8 mouse cellular contexts compared by ENCODE assay signal in the genomic region with DNA sequence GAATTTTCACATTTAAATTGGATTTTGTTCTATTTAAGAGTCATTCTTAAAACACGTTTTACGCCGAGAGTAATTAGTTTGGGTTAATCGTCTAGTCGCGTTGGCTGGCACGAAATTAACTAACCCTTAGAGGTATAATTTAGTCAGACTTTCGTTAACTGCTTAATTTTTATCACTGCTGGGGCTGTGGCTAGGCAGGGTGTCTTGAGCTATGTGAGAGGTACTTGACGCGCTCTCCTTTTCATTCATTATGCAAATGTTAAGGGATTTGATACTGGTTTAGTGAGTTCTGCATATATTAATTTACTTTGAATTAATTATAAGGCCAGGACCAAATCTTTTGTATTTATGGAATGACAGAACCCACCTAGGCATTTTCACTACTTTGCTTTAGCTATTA. TPM values are rescaled to one million over a fixed set of nuclear protein-coding genes. Genes with fewer than 3 reads are reported as not detected.
A peak's percentile ranks its signal among the peaks of the same experiment; 100 is the strongest.
DNase-seq lines count a peak whose midpoint lies in the region; ATAC-seq lines count a peak whose summit lies in the region.

No protein-coding gene starts in this region.

- no peaks in the 10 kb centered on the region for H3K27me3 ChIP-seq in liver, embryonic 11.5 days (replicated peaks; ENCODE audit: control insufficient read depth, insufficient read depth, low read length)

- peak overlapping the region; percentile 59 for H3K9ac ChIP-seq in liver, embryonic 11.5 days (ENCODE audit: low read depth, low read length)

- peak overlapping the region; percentile 91 for H3K4me3 ChIP-seq in liver, embryonic 11.5 days (ENCODE audit: low read depth, low read length)

- H3K27ac ChIP-seq in liver, embryonic 11.5 days (ENCODE audit: low read depth, low read length): no peak overlapping the region; the same call in 1 of the 2 replicates

- H3K36me3 ChIP-seq in liver, embryonic 11.5 days (ENCODE audit: control insufficient read depth, insufficient read depth, low read length): peaks cover 11% of the 10 kb centered on the region; the same call in 1 of the 2 replicates

- H3K9me3 ChIP-seq in liver, embryonic 11.5 days (ENCODE audit: control insufficient read depth, low read length): no peaks in the 10 kb centered on the region

- DNase-seq in adrenal gland, postnatal 10 days: peak; percentile 15
- no peak for DNase-seq in adrenal gland, postnatal 25 days
- peak; percentile 16 for DNase-seq in thymus, postnatal 4 days
- DNase-seq in thymus, postnatal 10 days (ENCODE audit: low spot score in 2 of 2): no peak
- no peak for DNase-seq in liver, embryonic 11.5 days (ENCODE audit: low spot score)
- no peak for DNase-seq in yolk sac, embryonic 10.5 days (ENCODE audit: low spot score)
- DNase-seq in right cerebral cortex, adult 2 months (ENCODE audit: low spot score in 2 of 2): no peak
- no peak for DNase-seq in adrenal gland, postnatal 36 days

- ATAC-seq in liver, embryonic 11.5 days (replicated peaks; ENCODE audit: low FRiP score): peak; percentile 46; the same call in 1 of the 2 replicates

- 3% methylated on average over 10 of the region's 10 CpGs for WGBS in liver, embryonic 11.5 days

- H3K4me1 ChIP-seq in liver, embryonic 11.5 days (replicated peaks; ENCODE audit: control insufficient read depth, insufficient read depth, low read length): no peaks in the 10 kb centered on the region

- H3K4me2 ChIP-seq in liver, embryonic 11.5 days: peak overlapping the region; percentile 69

RNA-seq across cellular contexts. Expression of gene Ghitm, which starts 0.6 kb away (rescaled TPM):
- 100 to 1,000 TPM; 681 to 719 TPM for total RNA-seq in adrenal gland, postnatal 10 days (2021)
- 678 and 710 TPM in 2 replicates for total RNA-seq in adrenal gland, postnatal 25 days (2021)
- 260 and 286 TPM in 2 replicates for polyA plus RNA-seq in liver, embryonic 11.5 days (2014; fragmentation: Nextera tagmentation; extraction: Ambion mirVana)
- 100 to 1,000 TPM; 675 to 807 TPM for total RNA-seq in adrenal gland, postnatal 36 days (2021)

RNA-seq across cellular contexts. Expression of gene 2610528A11Rik, which starts 21.8 kb away (rescaled TPM):
- total RNA-seq in adrenal gland, postnatal 10 days (2021): 1 to 10 TPM; 1.3 to 1.9 TPM
- 0.73 and 1.3 TPM in 2 replicates for total RNA-seq in adrenal gland, postnatal 25 days (2021)
- polyA plus RNA-seq in liver, embryonic 11.5 days (2014; fragmentation: Nextera tagmentation; extraction: Ambion mirVana): 0.25 and 0.45 TPM in 2 replicates
- total RNA-seq in adrenal gland, postnatal 36 days (2021): 1 to 10 TPM in 1 of 2 experiments, under 1 TPM in 1; 0.86 to 1.3 TPM

RNA-seq across cellular contexts. Expression of gene Cdhr1, which starts 37.5 kb away (rescaled TPM):
- under 1 TPM; 0.15 to 0.30 TPM for total RNA-seq in adrenal gland, postnatal 10 days (2021)
- total RNA-seq in adrenal gland, postnatal 25 days (2021): 0.06 TPM in 1 of 2 replicates, not detected in the other
- 0.05 TPM in 2 replicates for polyA plus RNA-seq in liver, embryonic 11.5 days (2014; fragmentation: Nextera tagmentation; extraction: Ambion mirVana)
- total RNA-seq in adrenal gland, postnatal 36 days (2021): under 1 TPM; 0.16 to 0.17 TPM

Comparison
In these comparisons a context has a peak if more than half of its experiments do, and no peak if none do; other contexts are left out.
1. DNase-seq: peak in adrenal gland, postnatal 10 days (single experiment) and thymus, postnatal 4 days (single experiment); none in adrenal gland, postnatal 25 days (single experiment), thymus, postnatal 10 days (0 of 2), liver, embryonic 11.5 days (single experiment), yolk sac, embryonic 10.5 days (single experiment), right cerebral cortex, adult 2 months (0 of 2) and adrenal gland, postnatal 36 days (0 of 2).